Mouse (Mus musculus): ENCODE measurements at regions not wholly inside any gene's neighbourhood (a gene's known extent, or its start where the extent isn't known, plus 50 kb on each side); places are given as distances from the start of the nearest gene placed in this dataset.

DNA sequence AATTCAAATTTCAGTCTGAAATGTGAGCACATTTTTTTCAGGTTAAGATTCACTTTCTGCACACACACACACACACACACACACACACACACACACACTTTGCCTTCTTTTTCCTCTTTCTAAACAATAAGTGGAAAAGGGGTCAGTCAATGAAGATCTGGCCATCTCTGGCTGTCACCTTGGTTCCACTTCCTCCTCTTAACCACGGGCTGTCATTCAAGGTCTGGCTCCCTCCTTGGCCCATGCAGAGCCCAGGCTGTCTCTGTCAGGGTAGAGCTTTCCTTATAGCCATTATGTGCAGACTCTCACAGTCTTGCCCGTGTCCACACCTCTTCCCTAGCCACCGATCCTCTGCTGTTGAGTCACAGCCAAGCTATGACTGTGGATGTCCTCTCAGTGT, 79.9 kb upstream of the Slc22a23 start:
- DNase-seq (ENCODE audit: low read depth, low spot score), result no peak
- Histone ChIP-seq H3K27me3 (ENCODE audit: control insufficient read depth, insufficient read depth, low read length, poor library complexity, severe bottlenecking) (no peaks in the 10 kb centered on the region), H3K36me3 (ENCODE audit: control insufficient read depth, insufficient read depth, low read length, poor library complexity, severe bottlenecking) (no peaks in the 10 kb centered on the region)

DNA sequence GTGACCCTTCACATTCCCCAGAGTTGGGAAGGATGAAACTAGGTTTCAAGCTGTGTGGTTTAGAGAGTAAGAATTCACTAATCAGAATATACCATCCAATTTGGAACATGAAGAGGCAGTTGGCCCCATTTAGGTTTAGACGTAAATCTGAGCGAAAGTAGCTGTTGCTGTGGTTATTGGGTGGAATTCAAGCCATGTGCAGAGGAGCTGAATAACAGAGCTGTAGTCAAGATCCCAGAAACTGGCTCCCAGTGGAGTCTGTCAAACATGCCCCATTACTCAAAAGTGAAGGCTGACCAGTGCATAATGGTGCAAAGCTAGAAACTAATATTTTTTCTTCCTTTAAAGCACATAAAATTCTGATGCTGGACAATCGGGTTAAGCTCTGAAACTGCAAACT, 76.7 kb upstream of the Slc22a23 start:
- no peaks in the 10 kb centered on the region for H3K36me3 ChIP-seq (ENCODE audit: control insufficient read depth, insufficient read depth, low read length, poor library complexity, severe bottlenecking)
- no peaks in the 10 kb centered on the region for H3K27me3 ChIP-seq (ENCODE audit: control insufficient read depth, insufficient read depth, low read length, poor library complexity, severe bottlenecking)
- DNase-seq (ENCODE audit: low read depth, low spot score), result no peak

DNA sequence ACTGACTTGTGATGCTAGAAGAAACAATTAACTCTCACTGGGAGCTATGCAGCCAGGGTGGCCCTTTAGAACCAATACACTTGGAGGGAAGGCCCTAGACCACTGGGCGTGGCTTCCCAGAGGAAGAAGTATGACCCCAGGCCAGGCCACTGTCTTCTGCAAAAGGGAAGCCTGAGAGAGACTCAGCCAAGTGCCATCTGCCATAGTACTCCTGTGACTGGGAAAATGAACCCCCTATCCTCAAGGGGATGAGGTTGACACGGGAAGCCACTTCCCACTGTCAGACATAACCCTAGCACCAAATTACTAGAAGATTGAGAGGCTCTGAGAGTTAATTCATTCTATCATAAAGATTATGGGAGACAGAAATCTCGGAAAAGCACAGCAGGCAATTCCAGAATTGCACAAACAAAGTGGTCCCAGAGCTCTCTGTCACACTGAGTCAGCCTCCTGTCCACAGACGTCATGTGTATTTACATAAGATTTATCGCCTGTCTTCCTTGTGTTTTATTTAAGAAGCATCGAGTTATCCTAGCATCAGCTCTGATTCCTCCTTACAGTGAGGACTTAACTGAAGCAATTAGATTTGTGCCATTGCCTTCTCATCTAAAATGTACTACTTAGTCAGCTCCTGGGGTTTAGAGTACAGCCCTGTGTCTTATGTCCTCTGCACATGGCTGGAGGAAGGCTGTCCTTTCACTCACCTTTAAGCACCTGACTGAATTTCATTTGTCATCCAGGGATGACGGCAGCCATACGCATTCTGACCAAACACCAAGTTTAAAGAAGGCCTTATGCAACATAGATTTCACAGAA, 75.6 kb upstream of the Slc22a23 start:
- no peaks in the 10 kb centered on the region for H3K36me3 ChIP-seq (ENCODE audit: control insufficient read depth, insufficient read depth, low read length, poor library complexity, severe bottlenecking)
- H3K27me3 ChIP-seq (ENCODE audit: control insufficient read depth, insufficient read depth, low read length, poor library complexity, severe bottlenecking), result no peaks in the 10 kb centered on the region
- no peak for DNase-seq (ENCODE audit: low read depth, low spot score)

DNA sequence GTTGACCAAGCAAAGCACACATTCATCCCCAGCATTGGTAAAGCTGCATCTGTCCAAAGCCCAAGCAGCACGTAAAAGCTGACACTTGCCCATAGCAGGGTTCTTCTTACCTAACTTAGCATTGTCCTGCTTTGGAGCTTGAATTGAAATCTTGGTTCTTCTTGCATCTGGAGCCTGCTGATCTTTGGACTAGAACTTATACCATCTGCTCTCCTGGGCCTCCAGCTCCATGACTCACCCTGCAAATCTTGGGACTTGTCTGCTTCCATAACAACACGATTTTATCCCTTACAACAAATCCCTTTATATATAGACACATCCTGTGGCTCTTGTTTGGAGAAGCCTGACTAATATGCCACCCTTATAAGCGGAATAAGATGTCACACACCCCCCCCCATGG, 74.1 kb upstream of the Slc22a23 start:
- Histone ChIP-seq H3K27me3 (ENCODE audit: control insufficient read depth, insufficient read depth, low read length, poor library complexity, severe bottlenecking) (no peaks in the 10 kb centered on the region), H3K36me3 (ENCODE audit: control insufficient read depth, insufficient read depth, low read length, poor library complexity, severe bottlenecking) (no peaks in the 10 kb centered on the region)
- no peak for DNase-seq (ENCODE audit: low read depth, low spot score)

DNA sequence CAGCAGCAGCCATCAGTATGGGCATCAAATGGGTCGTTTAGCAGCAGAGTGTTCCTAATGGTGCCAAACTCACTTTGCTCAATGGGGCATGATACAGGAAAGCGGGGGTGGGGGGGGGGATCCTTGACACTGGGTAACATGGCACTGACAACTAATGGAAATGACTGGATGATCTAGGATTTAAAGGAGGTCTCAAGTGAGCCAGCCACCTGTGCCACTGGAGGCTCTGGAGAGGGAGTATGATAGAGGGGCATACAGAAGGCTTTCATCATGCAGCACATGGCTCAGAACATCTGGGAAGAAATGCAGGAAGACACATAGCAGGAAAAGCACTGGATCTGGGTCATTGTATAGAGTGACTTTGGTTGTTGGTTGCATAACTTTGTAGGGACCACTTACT, 71.6 kb upstream of the Slc22a23 start:
- Histone ChIP-seq H3K36me3 (ENCODE audit: control insufficient read depth, insufficient read depth, low read length, poor library complexity, severe bottlenecking) (no peaks in the 10 kb centered on the region), H3K27me3 (ENCODE audit: control insufficient read depth, insufficient read depth, low read length, poor library complexity, severe bottlenecking) (no peaks in the 10 kb centered on the region)
- no peak for DNase-seq (ENCODE audit: low read depth, low spot score)

DNA sequence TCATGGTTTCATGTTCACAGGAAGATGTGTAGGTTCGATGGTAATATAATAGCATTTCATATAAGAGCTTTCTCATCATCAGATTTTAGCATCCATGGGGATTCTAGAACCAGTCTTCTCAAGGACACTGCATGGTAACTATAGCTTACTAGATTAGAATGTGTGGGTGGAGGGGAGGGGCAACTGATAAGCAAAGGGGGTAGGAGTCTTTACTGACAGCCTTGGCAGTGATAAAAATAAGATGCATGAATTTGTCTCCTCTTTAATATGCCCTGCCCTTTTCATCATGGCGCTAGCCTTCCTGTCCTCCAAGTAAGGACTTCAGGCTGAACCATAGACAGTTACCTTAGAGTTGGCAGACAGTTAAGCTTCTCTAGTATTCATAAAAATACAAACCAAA, 69.6 kb upstream of the Slc22a23 start:
- no peaks in the 10 kb centered on the region for H3K27me3 ChIP-seq (ENCODE audit: control insufficient read depth, insufficient read depth, low read length, poor library complexity, severe bottlenecking)
- no peaks in the 10 kb centered on the region for H3K36me3 ChIP-seq (ENCODE audit: control insufficient read depth, insufficient read depth, low read length, poor library complexity, severe bottlenecking)
- no peak for DNase-seq (ENCODE audit: low read depth, low spot score)

DNA sequence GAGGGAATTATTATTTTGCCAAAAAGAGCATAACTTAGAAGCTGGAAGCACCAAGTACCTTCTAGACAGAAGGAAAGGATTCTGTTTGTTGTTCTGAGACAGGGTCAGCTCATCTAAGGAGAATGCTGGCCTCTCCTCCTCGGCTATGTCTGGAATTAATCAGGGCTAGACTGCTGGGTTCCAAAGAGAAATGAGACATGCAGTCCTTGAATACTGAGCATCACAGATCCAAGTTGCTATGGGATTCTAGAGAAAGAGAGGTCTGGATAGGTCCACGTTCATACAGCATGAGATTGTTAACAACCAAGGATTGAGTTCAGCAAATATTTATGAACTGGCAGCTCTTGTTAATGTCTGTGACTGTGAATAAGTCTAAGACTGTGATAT, 63.7 kb upstream of the Slc22a23 start:
- no peaks in the 10 kb centered on the region for H3K27me3 ChIP-seq (ENCODE audit: control insufficient read depth, insufficient read depth, low read length, poor library complexity, severe bottlenecking)
- DNase-seq (ENCODE audit: low read depth, low spot score), result no peak
- H3K36me3 ChIP-seq (ENCODE audit: control insufficient read depth, insufficient read depth, low read length, poor library complexity, severe bottlenecking), result no peaks in the 10 kb centered on the region

DNA sequence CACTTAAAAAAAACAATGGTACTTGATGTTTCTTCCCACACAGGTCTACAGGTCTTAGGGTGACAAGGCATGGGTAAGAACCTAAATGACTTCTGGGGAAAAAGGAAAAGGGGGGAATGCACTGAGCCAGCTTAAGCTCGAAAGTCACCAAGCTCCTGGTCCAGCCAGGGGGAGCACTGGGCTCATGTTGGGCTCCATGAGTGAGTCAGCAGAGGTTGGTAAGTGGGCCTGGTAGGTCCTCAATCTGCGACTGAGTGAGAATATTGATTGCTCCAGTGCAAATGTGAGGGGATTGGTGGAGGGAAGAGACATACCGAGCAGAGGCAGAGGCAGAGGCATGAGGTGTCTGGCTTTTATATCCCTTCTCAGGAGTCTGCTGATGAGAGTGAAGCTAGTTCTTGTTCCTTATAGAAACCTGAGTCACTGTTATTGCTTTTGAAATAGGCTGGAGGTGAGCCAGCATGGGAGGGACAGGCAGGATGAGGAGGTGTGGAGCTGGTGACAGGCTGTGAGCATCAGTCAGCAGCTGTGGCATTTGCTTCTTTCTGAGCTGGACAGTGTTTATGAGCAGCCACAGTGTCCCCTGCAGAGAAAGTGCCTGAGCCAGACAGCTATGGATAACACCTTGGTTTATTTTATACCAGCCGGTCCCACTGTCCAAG, 63.2 kb upstream of the Slc22a23 start:
- no peak for DNase-seq (ENCODE audit: low read depth, low spot score)
- no peaks in the 10 kb centered on the region for H3K27me3 ChIP-seq (ENCODE audit: control insufficient read depth, insufficient read depth, low read length, poor library complexity, severe bottlenecking)
- H3K36me3 ChIP-seq (ENCODE audit: control insufficient read depth, insufficient read depth, low read length, poor library complexity, severe bottlenecking), result no peaks in the 10 kb centered on the region

DNA sequence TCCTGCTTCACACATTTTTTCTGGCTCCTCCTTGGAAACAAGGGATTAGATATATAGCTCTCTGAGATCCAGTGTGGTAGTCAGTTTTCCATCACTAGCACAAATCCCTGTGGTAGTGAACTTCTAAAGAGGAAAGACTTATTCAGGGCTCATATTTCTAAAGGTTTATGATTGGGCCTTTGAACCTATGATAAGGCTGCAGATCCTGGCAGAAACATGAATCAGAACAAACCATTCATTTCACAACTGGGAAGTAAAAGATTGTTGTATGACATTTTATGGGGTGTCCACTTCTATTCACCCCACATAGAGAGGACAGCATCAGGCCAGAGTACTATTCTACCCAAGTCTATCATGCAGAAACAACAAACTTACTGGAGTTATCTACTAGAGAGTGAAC, 61.3 kb upstream of the Slc22a23 start:
- DNase-seq (ENCODE audit: low read depth, low spot score), result no peak
- H3K36me3 ChIP-seq (ENCODE audit: control insufficient read depth, insufficient read depth, low read length, poor library complexity, severe bottlenecking), result no peaks in the 10 kb centered on the region
- no peaks in the 10 kb centered on the region for H3K27me3 ChIP-seq (ENCODE audit: control insufficient read depth, insufficient read depth, low read length, poor library complexity, severe bottlenecking)

DNA sequence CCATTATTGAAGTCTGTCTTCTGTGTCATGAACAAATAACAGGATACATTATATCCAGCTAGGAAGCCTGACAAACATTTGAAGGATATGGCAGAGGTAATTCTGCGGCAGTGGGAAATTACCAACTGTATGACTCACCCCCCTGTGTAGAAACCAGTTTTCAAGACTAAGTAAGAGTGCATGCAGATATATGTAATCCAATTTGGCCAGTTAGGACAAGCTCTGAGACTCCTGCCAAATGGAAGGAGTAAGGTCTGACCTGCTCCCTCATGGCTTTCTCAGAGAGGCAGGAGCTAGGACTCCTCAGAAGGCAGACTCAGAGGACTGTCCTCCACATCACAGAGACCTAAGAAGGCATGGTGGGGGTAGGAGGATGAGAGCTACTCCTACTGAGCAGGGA, 57.6 kb upstream of the Slc22a23 start:
- H3K36me3 ChIP-seq (ENCODE audit: control insufficient read depth, insufficient read depth, low read length, poor library complexity, severe bottlenecking), result no peaks in the 10 kb centered on the region
- DNase-seq (ENCODE audit: low read depth, low spot score), result no peak

DNA sequence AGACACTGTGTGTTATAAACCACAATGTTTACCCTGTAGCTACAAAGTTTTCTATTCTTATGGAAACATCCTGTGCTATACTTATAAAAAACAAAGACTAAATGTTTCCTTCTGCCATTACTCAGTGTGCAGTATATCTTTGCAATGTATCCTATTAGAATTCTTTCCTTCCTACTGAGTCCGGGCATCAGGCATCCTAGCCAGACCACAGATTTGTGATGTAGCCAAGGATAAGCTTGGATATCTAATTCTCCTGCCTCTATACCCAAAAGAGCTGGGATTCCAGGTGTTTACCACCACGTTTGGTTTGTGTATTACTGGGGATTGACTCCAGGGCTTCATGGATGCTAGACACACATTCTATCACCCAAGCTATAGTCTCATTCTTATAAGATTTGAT, 56.0 kb upstream of the Slc22a23 start:
- H3K36me3 ChIP-seq (ENCODE audit: control insufficient read depth, insufficient read depth, low read length, poor library complexity, severe bottlenecking), result no peaks in the 10 kb centered on the region
- H3K27me3 ChIP-seq (ENCODE audit: control insufficient read depth, insufficient read depth, low read length, poor library complexity, severe bottlenecking), result no peaks in the 10 kb centered on the region
- DNase-seq (ENCODE audit: low read depth, low spot score), result no peak

More for the DNA sequence above, 57.6 kb upstream of the Slc22a23 start:
- no peaks in the 10 kb centered on the region for H3K27me3 ChIP-seq (ENCODE audit: control insufficient read depth, insufficient read depth, low read length, poor library complexity, severe bottlenecking)

DNA sequence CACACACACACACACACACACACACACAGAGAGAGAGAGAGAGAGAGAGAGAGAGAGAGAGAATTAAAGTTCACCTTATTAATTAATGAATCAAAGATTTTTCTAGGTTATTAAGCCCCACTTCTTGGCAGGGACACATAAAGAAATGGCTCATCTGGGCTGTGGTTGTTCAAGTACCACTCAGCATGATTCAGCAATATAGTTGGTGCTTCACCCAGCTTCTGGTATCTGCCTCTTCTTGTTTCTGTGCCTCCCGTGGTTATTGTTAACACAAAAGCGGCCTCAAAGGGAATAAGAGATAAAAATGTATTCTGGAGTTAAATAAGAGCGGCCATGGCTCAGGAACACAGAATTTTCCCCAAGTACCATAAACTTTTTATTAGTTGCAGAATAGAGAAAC, 53.9 kb upstream of the Slc22a23 start:
- DNase-seq (ENCODE audit: low read depth, low spot score), result no peak
- Histone ChIP-seq H3K36me3 (ENCODE audit: control insufficient read depth, insufficient read depth, low read length, poor library complexity, severe bottlenecking) (no peaks in the 10 kb centered on the region), H3K27me3 (ENCODE audit: control insufficient read depth, insufficient read depth, low read length, poor library complexity, severe bottlenecking) (no peaks in the 10 kb centered on the region)

DNA sequence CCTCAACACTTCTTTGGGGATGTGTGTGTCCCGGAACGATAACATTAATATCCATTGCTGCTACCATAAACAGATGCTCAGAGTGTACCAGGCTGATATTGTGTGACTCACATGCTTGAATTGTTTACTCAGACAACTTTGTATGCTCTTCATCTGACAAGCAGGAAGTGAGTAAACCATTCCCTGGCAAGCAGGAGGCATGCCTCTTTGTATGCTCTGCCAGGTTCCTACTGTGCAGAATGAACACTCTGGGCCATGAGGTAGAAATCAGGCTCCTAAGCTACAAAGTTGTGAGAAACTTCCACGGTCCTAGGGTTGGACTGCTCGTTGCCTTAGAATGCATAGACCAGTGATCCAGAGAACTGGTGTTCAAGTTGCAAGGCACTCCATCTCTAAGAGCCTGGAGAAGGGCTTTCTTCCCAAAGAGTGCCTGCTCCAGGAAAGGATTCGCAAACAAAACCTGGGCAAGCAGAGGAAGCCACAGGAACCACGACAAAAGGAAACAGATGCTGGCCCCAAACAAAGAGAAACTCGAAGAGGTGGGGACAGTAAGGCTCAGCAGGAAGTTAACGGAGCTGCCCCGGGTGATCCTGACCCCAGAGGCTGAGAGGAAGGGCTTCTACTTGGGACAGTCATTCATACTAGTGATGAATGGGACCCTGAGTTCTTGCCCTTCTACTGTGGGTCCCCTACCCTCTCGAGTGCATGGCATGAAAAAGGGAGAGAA, 53.2 kb upstream of the Slc22a23 start:
- no peaks in the 10 kb centered on the region for H3K27me3 ChIP-seq (ENCODE audit: control insufficient read depth, insufficient read depth, low read length, poor library complexity, severe bottlenecking)
- H3K36me3 ChIP-seq (ENCODE audit: control insufficient read depth, insufficient read depth, low read length, poor library complexity, severe bottlenecking), result no peaks in the 10 kb centered on the region
- no peak for DNase-seq (ENCODE audit: low read depth, low spot score)

DNA sequence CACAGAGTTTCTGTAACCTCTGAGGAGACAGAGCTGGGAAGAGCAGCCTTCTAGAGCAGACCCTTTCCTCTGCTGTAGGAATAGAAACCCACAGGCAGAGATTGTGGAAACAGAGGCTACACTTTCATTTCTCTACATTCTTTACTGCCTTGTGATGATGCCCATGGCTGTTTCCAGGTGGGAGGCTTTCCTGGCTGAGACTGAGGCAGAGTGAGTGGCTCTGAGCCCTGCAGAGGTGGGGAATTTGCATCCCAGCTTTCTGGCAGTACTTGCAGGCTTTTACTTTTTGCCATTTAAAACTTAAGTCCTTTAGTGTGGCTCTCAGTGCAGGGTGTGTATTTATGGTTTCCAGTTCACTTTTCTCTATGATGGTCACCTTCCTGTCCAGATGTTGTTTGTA, 50.5 kb upstream of the Slc22a23 start:
- DNase-seq (ENCODE audit: low read depth, low spot score), result no peak
- no peaks in the 10 kb centered on the region for H3K27me3 ChIP-seq (ENCODE audit: control insufficient read depth, insufficient read depth, low read length, poor library complexity, severe bottlenecking)
- no peaks in the 10 kb centered on the region for H3K36me3 ChIP-seq (ENCODE audit: control insufficient read depth, insufficient read depth, low read length, poor library complexity, severe bottlenecking)

DNA sequence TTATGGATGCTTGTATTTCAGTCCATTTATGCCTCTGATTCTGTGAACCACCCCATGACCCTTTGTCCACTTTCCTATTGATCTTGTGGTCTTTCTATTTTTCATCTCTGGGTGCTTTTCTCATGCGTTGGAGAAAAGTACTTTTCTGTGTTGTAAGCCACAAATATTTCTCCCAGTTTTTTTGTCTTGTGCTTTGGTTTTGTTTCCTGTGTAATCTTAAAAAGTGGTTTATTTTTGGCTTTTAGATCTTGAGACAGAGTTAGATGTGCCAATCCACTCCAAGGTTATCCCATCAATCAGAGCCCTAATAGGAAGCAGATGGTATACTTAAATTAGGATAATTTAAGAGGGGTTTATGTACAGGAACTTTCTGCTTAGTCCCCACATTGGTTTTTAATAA, 50.0 kb upstream of the Slc22a23 start:
- H3K27me3 ChIP-seq (ENCODE audit: control insufficient read depth, insufficient read depth, low read length, poor library complexity, severe bottlenecking), result no peaks in the 10 kb centered on the region
- DNase-seq (ENCODE audit: low read depth, low spot score), result no peak
- H3K36me3 ChIP-seq (ENCODE audit: control insufficient read depth, insufficient read depth, low read length, poor library complexity, severe bottlenecking), result no peaks in the 10 kb centered on the region
